Mouse (Mus musculus) ovary, postnatal 10 days (tissue): Measurements from ENCODE around the gene Scarb2.

Experiments
- DNase-seq: peaks from one replicate; pipeline ENCODE4 v3.0.0; 2022; ENCODE audit warnings: low spot score

The Scarb2 gene

GRCm38 (mm10) chr5:92435025-92435584, 71.5 kb downstream of the Scarb2 start, which contains the start of gene Nup54:
Nup54 (minus strand) TSS chr5:92435219.
- peak; percentile 77 for DNase-seq

GRCm38 (mm10) chr5:92434571-92434985, 72.1 kb downstream of the Scarb2 start:
- DNase-seq: no peak

GRCm38 (mm10) chr5:92434070-92434469, 72.6 kb downstream of the Scarb2 start:
- DNase-seq: no peak

GRCm38 (mm10) chr5:92431611-92432010, 75.0 kb downstream of the Scarb2 start:
- DNase-seq: no peak

GRCm38 (mm10) chr5:92430723-92431122, 75.9 kb downstream of the Scarb2 start:
- no peak for DNase-seq

GRCm38 (mm10) chr5:92424126-92424525, 82.5 kb downstream of the Scarb2 start:
- no peak for DNase-seq

- DNase-seq: no peak
Observed at GRCm38 (mm10) chr5:92413982-92414375, 92.7 kb downstream of the Scarb2 start.

GRCm38 (mm10) chr5:92413271-92413981, 93.2 kb downstream of the Scarb2 start:
- DNase-seq: no peak

GRCm38 (mm10) chr5:92411461-92412140, 95.0 kb downstream of the Scarb2 start:
- DNase-seq: no peak

GRCm38 (mm10) chr5:92410486-92410885, 96.1 kb downstream of the Scarb2 start:
- DNase-seq: no peak

- DNase-seq: no peak
Observed at GRCm38 (mm10) chr5:92409361-92410155, 97.1 kb downstream of the Scarb2 start.

GRCm38 (mm10) chr5:92404400-92404678, 102.3 kb downstream of the Scarb2 start:
- no peak for DNase-seq

GRCm38 (mm10) chr5:92403562-92404399, 102.9 kb downstream of the Scarb2 start:
- DNase-seq: no peak

- no peak for DNase-seq
Observed at GRCm38 (mm10) chr5:92402816-92403215, 103.8 kb downstream of the Scarb2 start.

GRCm38 (mm10) chr5:92398153-92398552, 108.5 kb downstream of the Scarb2 start:
- DNase-seq: peak; percentile 39

- DNase-seq: no peak
Observed at GRCm38 (mm10) chr5:92396476-92396875, 110.2 kb downstream of the Scarb2 start.

GRCm38 (mm10) chr5:92395764-92396163, 110.9 kb downstream of the Scarb2 start:
- no peak for DNase-seq

GRCm38 (mm10) chr5:92393863-92394262, 112.8 kb downstream of the Scarb2 start:
- no peak for DNase-seq

GRCm38 (mm10) chr5:92392542-92392941, 114.1 kb downstream of the Scarb2 start:
- no peak for DNase-seq
